7 mouse cellular contexts compared by ENCODE assay signal in the genomic region with DNA sequence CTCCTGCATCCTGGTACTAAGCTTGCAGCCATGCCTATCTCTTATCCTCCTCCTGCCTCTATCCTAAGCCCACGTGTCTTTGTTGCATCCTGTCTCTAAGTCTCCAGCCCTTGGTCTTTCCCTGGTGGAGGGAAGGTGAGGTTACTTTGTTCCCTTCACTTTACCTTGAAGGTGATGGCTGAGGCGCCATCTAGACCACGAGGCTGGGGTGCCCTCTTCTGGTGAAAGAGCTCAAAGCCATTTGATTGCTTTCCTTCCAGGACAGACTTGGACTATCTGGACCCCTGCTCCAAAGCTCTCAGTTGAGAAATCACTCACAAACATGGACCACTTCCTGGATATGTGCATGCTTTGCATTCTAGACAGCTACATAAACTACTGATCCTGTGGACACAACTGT. TPM values are rescaled to one million over a fixed set of nuclear protein-coding genes. Genes with fewer than 3 reads are reported as not detected.
DNase-seq lines count a peak whose midpoint lies in the region; ATAC-seq and TF ChIP-seq lines count a peak whose summit lies in the region.

No protein-coding gene starts in this region.

- no peaks in the 10 kb centered on the region for H3K9me3 ChIP-seq in lung, postnatal 0 days (ENCODE audit: low read length)

- TF ChIP-seq POLR2A in embryonic fibroblast, embryonic 13.5 days (IDR thresholded peaks at IDR 0.05; ENCODE audit: low read depth, low read length), result no peak
- no peak for TF ChIP-seq POLR2A in spleen, adult 2 months (IDR thresholded peaks at IDR 0.05; ENCODE audit: low read depth, low read length)

- no peak for TF ChIP-seq EP300 in lung, postnatal 0 days (IDR thresholded peaks at IDR 0.05)

- no peak overlapping the region for H3K27ac ChIP-seq in embryonic fibroblast, embryonic 13.5 days (ENCODE audit: insufficient read depth, low read length)
- H3K27ac ChIP-seq in lung, postnatal 0 days (ENCODE audit: low read length), result no peak overlapping the region
- H3K27ac ChIP-seq in spleen, adult 2 months (ENCODE audit: insufficient read depth, low read length), result no peak overlapping the region

- peak; percentile 41 for DNase-seq in right cerebral cortex, adult 18-20 months
- no peak for DNase-seq in right cerebral cortex, postnatal 36 days (ENCODE audit: low spot score in 2 of 2)
- DNase-seq in adrenal gland, adult (ENCODE audit: inconsistent age in 2 of 2, low spot score in 1 of 2), result peak; percentile 64 to 91
- peak; percentile 77 for DNase-seq in kidney, adult 18-20 months
- peak; percentile 63 for DNase-seq in lung, postnatal 0 days (ENCODE audit: low spot score)
- peak in 1 of 2 experiments; percentile 53 for DNase-seq in spleen, adult 2 months (ENCODE audit: low read depth in 1 of 2, low spot score in 2 of 2)

- no peaks in the 10 kb centered on the region for H3K27me3 ChIP-seq in lung, postnatal 0 days (replicated peaks; ENCODE audit: insufficient read depth, low read length)
- no peaks in the 10 kb centered on the region for H3K27me3 ChIP-seq in spleen, adult 2 months (ENCODE audit: control insufficient read depth, insufficient read depth, low read length)

- 4% methylated on average over 3 of the region's 3 CpGs for WGBS in lung, postnatal 0 days
- WGBS in spleen, adult 2 months, result 3% methylated on average over 3 of the region's 3 CpGs

- no peak overlapping the region for H3K9ac ChIP-seq in lung, postnatal 0 days (replicated peaks; ENCODE audit: low read depth)

- TF ChIP-seq CTCF in embryonic fibroblast, embryonic 13.5 days (IDR thresholded peaks at IDR 0.05; ENCODE audit: borderline replicate concordance, insufficient read depth, low read length), result peak; percentile 80; the same call in 1 of the 2 replicates
- TF ChIP-seq CTCF in lung, postnatal 0 days (IDR thresholded peaks at IDR 0.05), result peak; percentile 92
- peak; percentile 73; the same call in 1 of the 2 replicates for TF ChIP-seq CTCF in spleen, adult 2 months (IDR thresholded peaks at IDR 0.05; ENCODE audit: extremely low read depth, insufficient read depth, insufficient read length, insufficient replicate concordance)

- peak; percentile 26; the same call in 1 of the 2 replicates for ATAC-seq in lung, postnatal 0 days

- H3K4me3 ChIP-seq in embryonic fibroblast, embryonic 13.5 days (ENCODE audit: insufficient read depth, low read length), result no peak overlapping the region
- H3K4me3 ChIP-seq in lung, postnatal 0 days (ENCODE audit: low read depth, low read length), result no peak overlapping the region
- no peak overlapping the region for H3K4me3 ChIP-seq in spleen, adult 2 months (ENCODE audit: extremely low read depth, insufficient read depth, insufficient read length)

- no peaks in the 10 kb centered on the region for H3K36me3 ChIP-seq in lung, postnatal 0 days (ENCODE audit: insufficient read depth, low read length)
- no peaks in the 10 kb centered on the region for H3K36me3 ChIP-seq in spleen, adult 2 months (ENCODE audit: control insufficient read depth, insufficient read depth, low read length)

- H3K4me1 ChIP-seq in embryonic fibroblast, embryonic 13.5 days (ENCODE audit: control insufficient read depth, insufficient read depth, low read length), result no peaks in the 10 kb centered on the region
- no peaks in the 10 kb centered on the region for H3K4me1 ChIP-seq in lung, postnatal 0 days (ENCODE audit: insufficient read depth, low read depth, low read length)
- no peaks in the 10 kb centered on the region for H3K4me1 ChIP-seq in spleen, adult 2 months (ENCODE audit: control insufficient read depth, insufficient read depth, insufficient read length)

- H3K4me2 ChIP-seq in lung, postnatal 0 days (replicated peaks; ENCODE audit: low read depth, low read length), result no peak overlapping the region

RNA-seq across cellular contexts. Expression of a gene that starts 3.6 kb away (rescaled TPM):
- polyA plus RNA-seq in embryonic fibroblast, embryonic 13.5 days (2011; ENCODE audit: insufficient read length, low read depth, missing spikeins), result 88.1 and 93.0 TPM in 2 replicates
- 639 and 649 TPM in 2 replicates for polyA plus RNA-seq in lung, postnatal 0 days (2015; fragmentation: Nextera tagmentation; extraction: Ambion mirVana)
- 48.0 and 54.2 TPM in 2 replicates for polyA plus RNA-seq in spleen, adult 2 months (2012; rRNA removed)

RNA-seq across cellular contexts. Expression of a gene that starts 34.7 kb away (rescaled TPM):
- 22.7 and 34.1 TPM in 2 replicates for polyA plus RNA-seq in embryonic fibroblast, embryonic 13.5 days (2011; ENCODE audit: insufficient read length, low read depth, missing spikeins)
- 6.1 and 6.5 TPM in 2 replicates for polyA plus RNA-seq in lung, postnatal 0 days (2015; fragmentation: Nextera tagmentation; extraction: Ambion mirVana)
- 13.9 and 17.9 TPM in 2 replicates for polyA plus RNA-seq in spleen, adult 2 months (2012; rRNA removed)

Comparison
In these comparisons a context has a peak if more than half of its experiments do, and no peak if none do; other contexts are left out.
1. DNase-seq: peak in right cerebral cortex, adult 18-20 months (single experiment), adrenal gland, adult (2 of 2), kidney, adult 18-20 months (single experiment) and lung, postnatal 0 days (single experiment); none in right cerebral cortex, postnatal 36 days (0 of 2).
2. Peak in every context shown above with its lines, with median percentiles within 50 percentile points of each other: CTCF ChIP-seq.